15 mouse cellular contexts compared by ENCODE assay signal in the genomic region with DNA sequence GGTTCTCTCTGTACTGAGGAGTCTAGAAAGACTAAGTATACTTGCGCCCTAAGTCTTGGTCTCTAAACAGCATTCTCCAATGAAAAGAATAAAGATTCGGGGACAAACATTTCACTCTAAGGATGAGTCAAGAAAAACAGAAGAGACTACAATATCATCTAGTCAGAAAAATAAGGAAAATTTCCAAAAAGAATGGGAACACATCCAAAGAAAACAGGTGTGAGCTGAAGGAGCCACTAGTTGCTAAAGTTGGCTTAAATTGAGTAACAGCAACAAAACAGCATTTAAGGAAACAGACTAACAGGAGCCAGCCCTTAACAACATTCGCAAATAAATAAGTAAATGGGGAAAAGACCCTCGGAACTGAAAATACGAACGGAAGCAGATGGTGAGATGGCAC. TPM values are rescaled to one million over a fixed set of nuclear protein-coding genes. Genes with fewer than 3 reads are reported as not detected.
"Had no signal": no experiment of that assay in that cellular context is flagged by ENCODE, and none has a peak within 500 bp of the region (broad histone marks: within the 10 kb centered on the region; RNA-seq: fewer than 3 reads in every experiment).

No protein-coding gene starts in this region.

- DNase-seq: kidney, adult 9 months; kidney, postnatal 14 days; kidney, postnatal 4 days; layer of hippocampus, postnatal 36 days; lung, adult 18-20 months; lung, postnatal 10 days; lung, postnatal 36 days; midbrain, embryonic 14.5 days; thymus, adult 2 months; thymus, postnatal 14 days; thymus, postnatal 4 days had no signal

RNA-seq across cellular contexts. Expression of a gene that starts 24.8 kb away (rescaled TPM):
- polyA plus RNA-seq: limb, embryonic 11.5 days; liver, adult 2 months; midbrain, embryonic 10.5 days; midbrain, embryonic 14.5 days; neural tube, embryonic 13.5 days; thymus, adult 2 months had no signal
